Mouse (Mus musculus) liver, embryonic 13.5 days (tissue): ENCODE results near the gene Slc9b2. TPM values are rescaled to one million over a fixed set of nuclear protein-coding genes. Genes with fewer than 3 reads are reported as not detected.

Source experiments
- ATAC-seq: fragments of 200-750 bp; cut with Nextera tagmentation; 2 replicates; pipeline ENCODE4 v1.8.0; 2017; ENCODE audit warnings: low read depth, mild to moderate bottlenecking, moderate number of reproducible peaks, moderate library complexity
- DNase-seq: peaks from one replicate; pipeline ENCODE4 v3.0.0; 2022
- H3K27ac ChIP-seq: fragments of 300-500 bp; sonication (generic); 2 replicates; pipeline ENCODE4 v1.5.1; 2015; ENCODE audit warnings: moderate library complexity, mild to moderate bottlenecking, inconsistent platforms
- H3K27me3 ChIP-seq: fragments of 300-500 bp; sonication (generic); 2 replicates; pipeline ENCODE4 v1.6.1; 2015; ENCODE audit warnings: mild to moderate bottlenecking, inconsistent platforms
- H3K36me3 ChIP-seq: fragments of 300-500 bp; sonication (generic); 2 replicates; pipeline ENCODE4 v1.6.1; 2015; ENCODE audit warnings: mild to moderate bottlenecking, inconsistent platforms
- H3K4me1 ChIP-seq: fragments of 300-500 bp; sonication (generic); replicated peaks from 2 replicates; pipeline ENCODE4 v1.6.1; 2015; ENCODE audit warnings: inconsistent platforms
- H3K4me2 ChIP-seq: fragments of 300-500 bp; sonication (generic); 2 replicates; pipeline ENCODE4 v1.6.1; 2015; ENCODE audit warnings: inconsistent platforms, mild to moderate bottlenecking, moderate library complexity
- H3K4me3 ChIP-seq: fragments of 300-500 bp; sonication (generic); replicated peaks from 2 replicates; pipeline ENCODE4 v1.5.1; 2015; ENCODE audit warnings: mild to moderate bottlenecking, inconsistent platforms
- H3K9ac ChIP-seq: fragments of 300-500 bp; sonication (generic); 2 replicates; pipeline ENCODE4 v1.6.1; 2015; ENCODE audit warnings: mild to moderate bottlenecking, inconsistent platforms
- H3K9me3 ChIP-seq: fragments of 300-500 bp; sonication (generic); replicated peaks from 2 replicates; pipeline ENCODE4 v1.6.1; 2016; ENCODE audit warnings: inconsistent platforms
- WGBS: fragments of 180-500 bp; shearing (Covaris S2); methylation state at CpG from one replicate; pipeline ENCODE4 v1.1.7; 2015; ENCODE audit not compliant: insufficient replicate concordance; 5-methylcytosine and 5-hydroxymethylcytosine counted together
- polyA plus RNA-seq: library from polyadenylated mRNA; unstranded; fragments of >200 nt; fragmentation: Nextera tagmentation; extraction: Ambion mirVana; gene quantifications from 2 replicates; pipeline ENCODE4 v1.2.1, GENCODE M21; 2015

The Slc9b2 gene
- polyA plus RNA-seq, 1 experiment from 2014 or later: 0.25 TPM

DNA sequence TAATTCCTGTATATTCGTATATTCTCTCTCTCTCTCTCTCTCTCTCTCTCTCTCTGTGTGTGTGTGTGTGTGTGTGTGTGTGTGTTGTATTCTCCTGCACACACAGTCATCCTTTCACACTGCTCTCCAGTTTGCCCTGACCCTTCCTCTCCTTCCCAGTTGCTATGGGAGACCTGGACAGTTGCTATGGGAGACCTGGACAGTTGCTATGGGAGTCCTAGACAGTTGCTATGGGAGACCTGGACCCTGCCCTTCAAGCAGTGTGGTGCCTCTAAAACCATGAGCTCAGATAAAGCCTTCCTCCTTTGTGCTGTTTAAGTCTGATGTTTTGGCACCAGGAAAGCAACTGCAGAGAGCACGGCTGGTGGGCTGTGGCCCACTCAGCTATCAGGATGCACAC, 6.2 kb downstream of the Slc9b2 start:
- Histone ChIP-seq H3K9me3 (0 out of 2 replicates have a peak, but pooled peaks cover 3% of the 10 kb centered on the region), H3K4me3 (no peak overlapping the region), H3K36me3 (no peaks in the 10 kb centered on the region), H3K4me1 (no peaks in the 10 kb centered on the region; the same call in 1 of the 2 replicates), H3K4me2 (no peak overlapping the region), H3K27ac (no peak overlapping the region), H3K27me3 (no peaks in the 10 kb centered on the region), H3K9ac (no peak overlapping the region)
- 49% methylated on average over 2 of the region's 2 CpGs for WGBS
- DNase-seq: no peak
- no peak for ATAC-seq

- no peak for DNase-seq
- Histone ChIP-seq H3K27me3 (no peaks in the 10 kb centered on the region), H3K4me2 (no peak overlapping the region), H3K9ac (no peak overlapping the region), H3K4me3 (no peak overlapping the region), H3K36me3 (no peaks in the 10 kb centered on the region), H3K9me3 (0 out of 2 replicates have a peak, but pooled peaks cover 3% of the 10 kb centered on the region), H3K4me1 (no peaks in the 10 kb centered on the region; the same call in 1 of the 2 replicates), H3K27ac (no peak overlapping the region)
- WGBS: 46% methylated on average over 2 of the region's 2 CpGs
- no peak for ATAC-seq
Observed at GRCm38 (mm10) chr3:135314811-135315210, 7.3 kb downstream of the Slc9b2 start.

DNA sequence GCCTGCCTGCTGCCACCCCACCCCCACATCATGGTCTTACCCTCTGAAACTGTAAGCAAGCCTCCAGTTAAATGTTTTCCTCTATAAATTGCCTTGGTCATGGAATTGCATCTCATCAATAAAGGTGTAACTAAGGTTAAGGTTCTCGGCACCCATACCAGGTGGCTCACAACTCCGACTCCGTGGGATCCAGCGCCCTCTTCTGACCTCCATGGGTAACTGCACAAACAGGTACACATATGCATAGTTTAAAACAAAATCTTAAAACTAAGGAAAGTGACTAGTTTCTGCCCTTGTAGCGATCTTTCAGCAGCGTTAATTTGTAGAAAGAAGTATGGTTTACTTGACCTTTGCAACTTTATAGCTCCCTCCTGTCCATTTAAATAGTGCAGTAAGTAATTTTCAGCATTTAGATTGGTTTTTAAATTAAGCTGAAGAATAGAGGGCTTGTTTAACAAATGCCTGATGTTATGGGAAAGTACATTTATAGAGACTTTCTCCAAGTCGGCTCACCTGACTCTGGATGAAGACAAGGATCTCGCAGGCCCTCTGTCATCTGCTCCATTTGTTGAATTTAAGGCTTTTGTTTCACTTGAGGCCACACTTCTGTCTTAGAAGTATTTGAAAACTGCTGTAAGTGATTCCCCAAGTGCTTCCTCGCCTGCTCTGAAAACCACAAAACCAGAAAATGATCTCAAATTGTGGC, 8.4 kb downstream of the Slc9b2 start:
- Histone ChIP-seq H3K36me3 (no peaks in the 10 kb centered on the region), H3K4me1 (no peaks in the 10 kb centered on the region; the same call in 1 of the 2 replicates), H3K9me3 (0 out of 2 replicates have a peak, but pooled peaks cover 3% of the 10 kb centered on the region), H3K9ac (no peak overlapping the region), H3K4me3 (no peak overlapping the region), H3K27ac (no peak overlapping the region), H3K4me2 (no peak overlapping the region), H3K27me3 (no peaks in the 10 kb centered on the region)
- WGBS: 66% methylated on average over 9 of the region's 9 CpGs
- ATAC-seq: no peak
- DNase-seq: no peak

GRCm38 (mm10) chr3:135318331-135318730, 10.8 kb downstream of the Slc9b2 start:
- Histone ChIP-seq H3K9ac (no peak overlapping the region), H3K4me2 (no peak overlapping the region), H3K4me3 (no peak overlapping the region), H3K36me3 (no peaks in the 10 kb centered on the region), H3K27ac (no peak overlapping the region), H3K27me3 (no peaks in the 10 kb centered on the region), H3K4me1 (no peaks in the 10 kb centered on the region; the same call in 1 of the 2 replicates), H3K9me3 (0 out of 2 replicates have a peak, but pooled peaks cover 3% of the 10 kb centered on the region)
- ATAC-seq (no peak), DNase-seq (no peak)
- WGBS: 56% methylated on average over 11 of the region's 11 CpGs

DNA sequence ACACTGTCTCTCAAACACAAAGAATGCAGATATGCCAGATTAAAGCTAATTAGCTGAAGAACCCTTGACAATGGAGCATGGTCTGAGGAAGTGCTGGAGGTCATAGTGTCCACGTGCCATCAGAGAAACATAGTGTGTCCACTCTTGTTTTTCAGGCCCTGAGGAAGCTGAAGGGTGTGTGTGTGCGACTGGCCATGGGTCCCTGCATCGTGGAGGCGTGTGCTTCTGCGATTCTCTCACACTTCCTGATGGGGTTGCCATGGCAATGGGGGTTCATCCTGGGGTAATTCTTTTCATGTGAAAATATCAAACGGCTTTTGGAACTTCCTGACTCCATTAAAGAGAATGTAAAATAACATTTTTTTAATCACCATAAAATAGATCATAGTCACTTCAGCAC, 16.9 kb downstream of the Slc9b2 start:
- Histone ChIP-seq H3K4me2 (no peak overlapping the region), H3K4me1 (no peaks in the 10 kb centered on the region), H3K4me3 (no peak overlapping the region), H3K9me3 (no peaks in the 10 kb centered on the region), H3K36me3 (no peaks in the 10 kb centered on the region), H3K27ac (no peak overlapping the region), H3K27me3 (no peaks in the 10 kb centered on the region), H3K9ac (no peak overlapping the region)
- DNase-seq: no peak
- ATAC-seq: no peak
- 66% methylated on average over 6 of the region's 6 CpGs for WGBS

DNA sequence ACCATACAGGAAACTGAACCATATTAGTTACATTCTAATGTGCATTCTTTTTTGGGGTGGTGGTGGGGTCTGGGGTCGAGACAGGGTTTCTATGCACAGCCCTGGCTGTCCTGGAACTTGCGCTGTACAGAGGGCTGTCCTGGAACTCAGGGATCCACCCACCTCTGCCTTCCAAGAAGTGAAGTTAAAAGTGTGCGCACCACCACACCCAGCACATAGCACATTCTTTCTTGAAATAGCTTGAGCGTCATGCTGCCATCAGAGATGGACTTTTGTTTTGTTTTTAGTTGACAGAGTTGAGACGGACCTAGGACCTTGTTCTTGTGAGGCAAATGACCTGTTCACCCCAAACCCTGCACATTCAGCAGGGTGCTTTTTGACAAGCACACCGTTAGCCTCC, 19.7 kb downstream of the Slc9b2 start:
- Histone ChIP-seq H3K9ac (no peak overlapping the region), H3K27me3 (no peaks in the 10 kb centered on the region), H3K27ac (no peak overlapping the region), H3K9me3 (no peaks in the 10 kb centered on the region), H3K36me3 (no peaks in the 10 kb centered on the region), H3K4me2 (no peak overlapping the region), H3K4me3 (no peak overlapping the region), H3K4me1 (no peaks in the 10 kb centered on the region)
- WGBS: 76% methylated on average over 6 of the region's 6 CpGs
- DNase-seq (no peak), ATAC-seq (no peak)

DNA sequence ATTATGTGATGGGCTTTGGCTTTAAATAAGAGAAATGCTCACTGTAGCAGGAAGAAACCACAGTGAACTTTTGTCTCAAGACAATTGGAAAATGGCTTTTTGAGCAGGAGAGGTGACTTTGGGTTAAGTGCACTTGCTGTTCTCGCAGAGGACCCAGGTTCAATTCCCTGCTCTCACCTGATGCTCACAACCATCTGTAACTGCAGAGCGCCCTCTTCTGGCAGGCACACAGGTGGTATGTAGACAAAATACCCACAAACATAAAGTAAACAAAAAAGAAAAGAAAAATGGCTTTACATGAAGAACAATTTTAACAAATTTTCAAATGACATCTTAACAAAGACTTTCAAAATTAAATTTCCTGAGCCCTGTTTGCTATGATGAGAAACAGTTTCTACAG, 20.1 kb downstream of the Slc9b2 start:
- Histone ChIP-seq H3K4me3 (no peak overlapping the region), H3K4me2 (no peak overlapping the region), H3K27me3 (no peaks in the 10 kb centered on the region), H3K9me3 (no peaks in the 10 kb centered on the region), H3K9ac (no peak overlapping the region), H3K4me1 (no peaks in the 10 kb centered on the region), H3K27ac (no peak overlapping the region), H3K36me3 (no peaks in the 10 kb centered on the region)
- WGBS: 31% methylated on average over 2 of the region's 2 CpGs
- DNase-seq (no peak), ATAC-seq (no peak)

DNA sequence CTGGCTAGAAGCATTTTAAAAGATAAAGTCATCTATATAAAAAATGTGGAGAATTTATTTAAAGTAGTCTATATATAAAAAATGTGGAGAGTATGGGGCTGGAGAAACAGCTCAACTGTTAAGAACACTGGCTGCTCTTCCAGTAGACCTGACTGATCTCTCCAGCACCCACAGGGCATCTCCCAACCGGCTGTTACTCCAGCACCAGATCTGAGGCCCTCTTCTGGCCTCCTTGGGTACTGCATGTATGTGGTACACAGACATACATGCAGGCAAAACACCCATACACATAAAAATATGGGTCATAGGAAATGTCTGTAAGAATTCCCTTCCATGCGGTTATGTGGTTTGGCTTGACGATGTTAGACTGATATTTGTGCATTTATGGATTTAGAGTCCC, 21.1 kb downstream of the Slc9b2 start:
- DNase-seq (peak; percentile 32), ATAC-seq (no peak)
- Histone ChIP-seq H3K27me3 (no peaks in the 10 kb centered on the region), H3K4me1 (no peaks in the 10 kb centered on the region), H3K4me3 (no peak overlapping the region), H3K27ac (no peak overlapping the region), H3K9me3 (no peaks in the 10 kb centered on the region), H3K36me3 (no peaks in the 10 kb centered on the region), H3K4me2 (no peak overlapping the region), H3K9ac (no peak overlapping the region)
- 15% methylated on average over 3 of the region's 3 CpGs for whole genome bisulfite sequencing

DNA sequence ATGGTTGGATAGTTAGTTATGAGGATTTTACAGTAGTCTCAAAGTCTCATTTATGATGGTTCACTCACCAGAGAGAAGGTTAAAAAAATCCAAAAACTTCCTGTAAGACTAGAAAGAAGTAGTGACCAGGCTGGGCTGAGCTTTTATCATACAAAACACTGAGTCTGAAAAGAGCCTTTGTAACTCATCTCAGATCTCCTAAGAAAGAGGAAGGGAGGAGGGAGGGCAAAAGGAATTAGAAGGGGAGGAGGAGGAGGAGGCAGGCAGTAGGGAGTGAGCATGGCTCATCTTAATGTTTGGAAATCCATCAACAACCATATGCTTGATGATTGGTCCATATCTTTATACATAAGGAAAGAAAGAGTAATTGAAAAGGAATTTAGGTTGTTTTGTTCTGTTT, 25.2 kb downstream of the Slc9b2 start:
- Histone ChIP-seq H3K4me1 (no peaks in the 10 kb centered on the region), H3K9me3 (no peaks in the 10 kb centered on the region), H3K4me3 (no peak overlapping the region), H3K4me2 (no peak overlapping the region), H3K36me3 (no peaks in the 10 kb centered on the region), H3K27ac (no peak overlapping the region), H3K9ac (no peak overlapping the region), H3K27me3 (no peaks in the 10 kb centered on the region)
- ATAC-seq (no peak), DNase-seq (no peak)

GRCm38 (mm10) chr3:135333763-135334162, 26.3 kb downstream of the Slc9b2 start:
- Histone ChIP-seq H3K9ac (no peak overlapping the region), H3K36me3 (no peaks in the 10 kb centered on the region)
- no peak for ATAC-seq

GRCm38 (mm10) chr3:135347739-135348264, 40.3 kb downstream of the Slc9b2 start, which contains the start of gene Slc9b1:
TSS of gene Slc9b1 (plus strand) at chr3:135348029.
- DNase-seq: peak; percentile 1
- Histone ChIP-seq H3K9me3 (no peaks in the 10 kb centered on the region), H3K4me1 (no peaks in the 10 kb centered on the region), H3K27ac (no peak within 1 kb of the TSS), H3K4me3 (no peak within 1 kb of the TSS), H3K4me2 (no peak within 1 kb of the TSS), H3K27me3 (no peaks in the 10 kb centered on the region), H3K9ac (no peak within 1 kb of the TSS), H3K36me3 (no peaks in the 10 kb centered on the region)
- no peak for ATAC-seq
- WGBS: 60% methylated on average over 14 of the region's 14 CpGs

More at GRCm38 (mm10) chr3:135333763-135334162, 26.3 kb downstream of the Slc9b2 start:
- Histone ChIP-seq H3K4me2 (no peak overlapping the region), H3K9me3 (no peaks in the 10 kb centered on the region), H3K4me1 (no peaks in the 10 kb centered on the region), H3K27me3 (no peaks in the 10 kb centered on the region), H3K4me3 (no peak overlapping the region), H3K27ac (no peak overlapping the region)
- DNase-seq: no peak
- 44% methylated on average over 4 of the region's 4 CpGs for WGBS

DNA sequence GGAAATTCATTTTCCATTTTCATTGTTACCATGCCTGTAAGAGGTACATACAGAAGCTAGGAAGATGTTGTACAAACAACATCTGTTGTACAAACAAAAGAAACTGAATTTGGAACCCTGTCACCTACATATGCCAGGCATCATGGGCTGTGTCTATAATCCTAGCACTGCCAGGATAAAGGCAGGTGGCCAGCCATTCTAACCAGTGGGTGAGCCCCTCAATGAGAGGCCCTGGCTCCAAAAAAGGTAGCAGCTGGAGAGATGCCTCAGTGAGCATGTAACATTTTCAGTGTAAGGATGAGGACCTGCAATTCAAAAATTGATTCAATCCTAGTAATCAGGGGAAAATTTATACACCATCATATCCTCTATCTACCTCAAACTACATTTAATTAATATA, 41.5 kb downstream of the Slc9b2 start:
- Histone ChIP-seq H3K9ac (no peak overlapping the region), H3K27me3 (no peaks in the 10 kb centered on the region), H3K4me1 (no peaks in the 10 kb centered on the region), H3K4me2 (no peak overlapping the region), H3K4me3 (no peak overlapping the region), H3K36me3 (no peaks in the 10 kb centered on the region), H3K27ac (no peak overlapping the region), H3K9me3 (no peaks in the 10 kb centered on the region)
- DNase-seq (no peak), ATAC-seq (no peak)
